Mouse (Mus musculus): ENCODE measurements around the gene Ppp1r32.

The Ppp1r32 gene

GRCm38 (mm10) chr19:10424751-10425150, 58.0 kb downstream of the Ppp1r32 start:
- DNase-seq (ENCODE audit: low read depth, low spot score), result no peak

Data from CD4-positive helper T cell, adult 2 months (primary cell).